Mouse (Mus musculus) small intestine, adult 2 months (tissue): ENCODE measurements at regions not wholly inside any gene's neighbourhood (a gene's known extent, or its start where the extent isn't known, plus 50 kb on each side); places are given as distances from the start of the nearest gene placed in this dataset.

Experiments
- CTCF ChIP-seq: fragments of 200-500 bp; IDR thresholded peaks from 2 replicates; pipeline ENCODE4 v1.5.1; 2012; ENCODE audit warnings: low read depth, mild to moderate bottlenecking, control low read depth, inconsistent platforms, low read length, moderate library complexity, mixed read lengths; ENCODE audit not compliant: insufficient replicate concordance, insufficient read length; ENCODE audit errors: extremely low read depth
- POLR2A ChIP-seq: fragments of 200-500 bp; IDR thresholded peaks from 2 replicates; pipeline ENCODE4 v1.6.1; 2012; ENCODE audit warnings: low read depth, mild to moderate bottlenecking, control low read depth, inconsistent platforms, low read length, moderate library complexity

- TF ChIP-seq CTCF, result no peak
- TF ChIP-seq POLR2A, result no peak
These were observed 599.2 kb downstream of the Sqor start for GRCm38 (mm10) chr2:123364204-123364603.
